Mouse (Mus musculus) heart, adult 18-20 months (tissue): ENCODE results near the gene Chtf18. TPM values are rescaled to one million over a fixed set of nuclear protein-coding genes. Genes with fewer than 3 reads are reported as not detected.

Experiments used
- microRNA-seq, 2 experiments: library from miRNA; unstranded; fragments of <30 nt; microRNA quantifications; one replicate each; pipeline ENCODE4 v1.2.0; 2022
- total RNA-seq, 2 experiments: library from RNA; stranded (reverse); gene quantifications; 2 replicates each; pipeline ENCODE4 v1.2.3; 2021

Gene Chtf18
- total RNA-seq, 2 experiments from 2014 or later: 0.84 to 1.3 TPM

Small RNA genes lying within 50 kb of the gene (microRNA-seq; reads per million reads assigned to microRNA genes)
- gene Gm25083: 0 reads per million in 2 experiments

Other genes with a start within 250 kb of the Chtf18 start
- gene Sstr5, start 230.1 kb downstream of the Chtf18 start, total RNA-seq: not detected
- under 1 TPM; 0.20 to 0.31 TPM for gene Sox8, start 156.7 kb downstream of the Chtf18 start, total RNA-seq
- gene Lmf1, start 148.3 kb downstream of the Chtf18 start, total RNA-seq: 10 to 100 TPM; 29.8 to 31.8 TPM
- under 1 TPM in 1 of 2 experiments, not detected in 1; 0.77 TPM for gene Gng13, start 10.2 kb downstream of the Chtf18 start, total RNA-seq
- 1 to 10 TPM; 3.6 to 5.2 TPM for gene Rpusd1, start 251 bp upstream of the Chtf18 start, total RNA-seq
- not detected for gene Mslnl, start 8.6 kb upstream of the Chtf18 start, total RNA-seq
- 10 to 100 TPM; 10.3 to 20.2 TPM for gene Msln, start 27.0 kb upstream of the Chtf18 start, total RNA-seq
- gene Narfl, start 46.4 kb upstream of the Chtf18 start, total RNA-seq: 10 to 100 TPM; 43.9 to 50.1 TPM
- 10 to 100 TPM; 11.4 to 12.1 TPM for gene Haghl, start 58.3 kb upstream of the Chtf18 start, total RNA-seq
- gene Ccdc78, start 59.2 kb upstream of the Chtf18 start, total RNA-seq: under 1 TPM in 1 of 2 experiments, not detected in 1; 0.39 TPM
- gene Fam173a, start 65.5 kb upstream of the Chtf18 start, total RNA-seq: 10 to 100 TPM; 45.5 to 51.5 TPM
- not detected for gene AC134908.4, start 68.2 kb upstream of the Chtf18 start, total RNA-seq
- gene Metrn, start 69.7 kb upstream of the Chtf18 start, total RNA-seq: 10 to 100 TPM; 55.0 to 76.0 TPM
- 1 to 10 TPM; 1.5 to 1.7 TPM for gene Fbxl16, start 81.7 kb upstream of the Chtf18 start, total RNA-seq
- 10 to 100 TPM in 1 of 2 experiments, 1 to 10 TPM in 1; 9.8 to 11.7 TPM for gene Wdr24, start 96.2 kb upstream of the Chtf18 start, total RNA-seq
- gene Jmjd8, start 101.4 kb upstream of the Chtf18 start, total RNA-seq: 10 to 100 TPM; 28.0 to 34.0 TPM
- gene Stub1, start 106.0 kb upstream of the Chtf18 start, total RNA-seq: 100 to 1,000 TPM; 113 to 128 TPM
- 1 to 10 TPM; 1.8 to 2.3 TPM for gene Rhbdl1, start 109.9 kb upstream of the Chtf18 start, total RNA-seq
- 1 to 10 TPM; 1.2 to 3.3 TPM for gene Gm20683, start 114.3 kb upstream of the Chtf18 start, total RNA-seq
- 100 to 1,000 TPM; 138 to 140 TPM for gene Rhot2, start 117.4 kb upstream of the Chtf18 start, total RNA-seq
- gene Wdr90, start 134.1 kb upstream of the Chtf18 start, total RNA-seq: 1 to 10 TPM; 1.0 to 2.3 TPM
- gene Mcrip2, start 141.3 kb upstream of the Chtf18 start, total RNA-seq: 100 to 1,000 TPM; 283 to 318 TPM
- gene Mettl26, start 147.7 kb upstream of the Chtf18 start, total RNA-seq: 10 to 100 TPM; 11.8 to 15.2 TPM
- gene Wfikkn1, start 153.4 kb upstream of the Chtf18 start, total RNA-seq: under 1 TPM; 0.21 to 0.50 TPM
- 10 to 100 TPM; 14.5 to 15.3 TPM for gene Rab40c, start 192.3 kb upstream of the Chtf18 start, total RNA-seq
- gene Pigq, start 217.5 kb upstream of the Chtf18 start, total RNA-seq: 10 to 100 TPM; 37.8 to 43.4 TPM
- under 1 TPM in 1 of 2 experiments, not detected in 1; 0.21 TPM for gene Nhlrc4, start 217.5 kb upstream of the Chtf18 start, total RNA-seq
- gene A930017K11Rik, start 225.1 kb upstream of the Chtf18 start, total RNA-seq: under 1 TPM; 0.32 to 0.57 TPM